Mouse (Mus musculus): Measurements from ENCODE around the gene Ushbp1.
A peak's percentile ranks its signal among the peaks of the same experiment; 100 is the strongest.

GRCm38 (mm10) chr8:71351117-71351516, 44.5 kb downstream of the Ushbp1 start:
- TF ChIP-seq CTCF (IDR thresholded peaks at IDR 0.05; ENCODE audit: control insufficient read depth, insufficient read depth, insufficient read length) (no peak), MYOD1 (IDR thresholded peaks at IDR 0.05; ENCODE audit: control insufficient read depth, insufficient read length, low read depth) (peak; percentile 93), USF1 (IDR thresholded peaks at IDR 0.05; ENCODE audit: low read depth) (no peak), MAX (IDR thresholded peaks at IDR 0.05) (peak; percentile 64), MYOG (IDR thresholded peaks at IDR 0.05; ENCODE audit: control insufficient read depth, extremely low read depth, insufficient read length) (no peak), CEBPB (IDR thresholded peaks at IDR 0.05; ENCODE audit: low read depth) (peak; percentile 9)

Measured in C2C12 (cell line).